Mouse (Mus musculus) lung, postnatal 0 days (tissue): ENCODE data around the gene Dclk3.

ENCODE experiments used
- CTCF ChIP-seq: IDR thresholded peaks from 2 replicates; pipeline ENCODE4 v1.5.1; 2016; ENCODE audit warnings: antibody characterized with exemption, mild to moderate bottlenecking
- EP300 ChIP-seq: IDR thresholded peaks from 2 replicates; pipeline ENCODE4 v1.6.1; 2016; ENCODE audit warnings: antibody characterized with exemption, mild to moderate bottlenecking, control low read depth

DNA sequence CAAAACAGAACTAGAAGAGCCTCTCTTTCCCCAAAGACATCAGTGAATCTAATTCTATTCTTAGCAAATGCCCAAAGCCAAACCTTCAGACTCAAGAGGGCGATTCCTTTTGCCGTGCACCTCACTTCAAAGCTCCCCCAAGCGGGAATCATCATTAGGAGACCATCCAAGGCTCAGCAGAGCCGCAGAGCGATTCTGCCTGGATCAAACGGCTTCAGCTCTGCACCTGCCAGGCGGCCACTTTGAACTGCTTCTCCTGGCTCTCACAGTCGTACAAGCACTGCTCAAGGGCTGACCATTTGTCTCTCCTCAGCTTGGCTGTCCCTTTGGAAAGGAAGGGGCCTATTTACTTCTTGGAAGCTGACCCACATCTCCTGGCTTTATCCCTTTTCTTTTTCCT lies 51.7 kb downstream of the Dclk3 start:
- TF ChIP-seq CTCF, result no peak
- no peak for TF ChIP-seq EP300
